Mouse (Mus musculus): ENCODE data around the gene Tyw1.

DNA sequence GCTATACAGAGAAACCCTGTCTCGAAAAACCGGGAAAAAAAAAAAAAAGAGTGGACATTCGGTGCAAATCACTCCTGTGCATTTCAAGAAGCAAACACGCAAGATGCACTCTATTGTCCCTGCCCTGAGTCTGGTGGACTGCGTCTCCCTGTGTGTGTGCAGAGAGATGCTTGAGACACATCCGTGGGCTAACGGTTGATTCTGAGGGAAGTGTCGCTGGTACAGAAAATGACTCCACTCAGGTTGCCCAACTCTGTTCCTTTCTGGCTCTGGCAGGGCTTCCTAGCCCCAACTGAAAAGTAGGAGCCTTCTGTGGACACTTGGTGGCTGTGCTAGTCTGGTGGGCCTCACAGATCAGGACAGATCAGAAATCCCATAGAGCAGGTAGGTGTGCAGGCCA is 19.1 kb upstream of the Tyw1 start:
- TF ChIP-seq CTCF (conservative IDR thresholded peaks at IDR 0.05 in 1 of 2, IDR thresholded peaks at IDR 0.05 in 1 of 2; ENCODE audit: low read depth in 2 of 2, low read length in 2 of 2): no peak
- no peak for TF ChIP-seq ZMIZ1 (IDR thresholded peaks at IDR 0.05; ENCODE audit: low read depth, low read length)
- TF ChIP-seq MEF2A (IDR thresholded peaks at IDR 0.05; ENCODE audit: borderline replicate concordance, low read depth, low read length): no peak
- no peak for TF ChIP-seq MAZ (IDR thresholded peaks at IDR 0.05; ENCODE audit: low read depth, low read length)
